Mouse (Mus musculus) urinary bladder, adult 18-20 months (tissue): Measurements from ENCODE around the gene Il15ra.
"Not testable (repeated sequence)": the region's sequence is repeated elsewhere in the genome, so short reads cannot be mapped to it uniquely, and the experiment has no call there.

Experiments used
- DNase-seq, 2 experiments: peaks; one replicate each; pipeline ENCODE4 v3.0.0; 2022; ENCODE audit warnings: low spot score in 2 of 2, mixed read lengths in 2 of 2

Il15ra gene

DNA sequence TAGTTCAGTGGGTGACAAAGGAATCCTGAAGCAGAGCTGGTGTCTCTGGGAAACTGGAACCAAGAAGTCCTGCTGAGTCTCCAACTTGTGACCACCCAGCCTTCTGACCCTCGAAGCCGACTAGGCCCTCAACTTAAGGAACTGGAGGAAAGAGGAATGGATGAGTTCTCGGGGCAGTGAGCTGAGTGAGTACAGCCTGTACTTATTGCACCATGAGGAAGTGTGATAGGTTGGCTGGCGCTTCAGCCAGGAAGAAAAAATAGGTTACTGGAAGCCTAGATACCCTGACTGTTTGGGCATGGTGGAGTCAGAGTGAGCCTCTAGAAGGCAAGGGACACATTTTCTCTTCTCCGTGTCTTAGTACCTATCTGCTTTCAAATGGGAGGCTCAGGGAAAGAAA lies 3.4 kb downstream of the Il15ra start:
- DNase-seq, result no peak

GRCm38 (mm10) chr2:11710101-11710500 lies 5.0 kb downstream of the Il15ra start:
- not testable (repeated sequence) for DNase-seq

- DNase-seq, result no peak
Observed at GRCm38 (mm10) chr2:11712483-11712990, 7.4 kb downstream of the Il15ra start.

GRCm38 (mm10) chr2:11713021-11713420 lies 7.9 kb downstream of the Il15ra start:
- no peak for DNase-seq

DNA sequence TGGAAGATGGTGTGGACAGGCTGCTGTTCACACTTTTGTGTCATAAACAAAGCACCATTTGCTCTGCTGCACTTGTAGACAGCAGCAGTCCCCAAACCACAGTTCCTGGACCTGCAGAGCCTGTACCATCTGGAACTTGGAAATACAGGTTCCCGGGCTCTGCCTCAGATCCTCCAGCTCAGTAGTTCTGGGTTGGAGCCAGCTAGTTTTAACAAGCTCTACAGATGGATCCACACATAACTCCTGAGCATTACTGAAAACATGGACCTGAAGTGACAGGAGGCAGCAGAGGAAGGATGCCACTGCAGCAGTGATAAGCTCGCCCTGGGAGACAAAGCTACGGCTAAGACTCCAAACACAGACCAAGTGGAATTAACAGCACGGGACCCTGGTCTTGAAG lies 9.4 kb downstream of the Il15ra start:
- no peak for DNase-seq

GRCm38 (mm10) chr2:11718573-11718972 lies 13.5 kb downstream of the Il15ra start:
- DNase-seq, result no peak

DNA sequence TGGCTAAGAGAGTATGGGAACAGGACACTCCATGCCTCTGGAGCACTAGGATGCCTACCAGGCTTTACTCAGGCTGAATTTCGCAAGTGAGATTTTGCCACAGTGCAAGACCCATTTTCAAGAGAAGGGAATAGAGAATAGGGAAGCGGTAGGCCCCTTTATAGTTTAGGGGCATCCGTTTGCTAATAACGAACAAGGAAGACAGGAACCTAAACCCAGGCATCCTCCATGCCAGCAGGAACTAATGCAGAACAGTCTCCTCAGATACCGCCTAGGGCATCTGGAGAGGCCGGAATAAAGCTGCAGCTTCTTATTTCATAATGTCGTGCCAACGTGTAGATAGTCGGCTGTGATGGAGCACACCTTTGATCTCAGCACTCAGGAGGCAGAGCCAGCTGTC lies 17.5 kb downstream of the Il15ra start:
- DNase-seq, result no peak

- DNase-seq, result no peak
Observed at GRCm38 (mm10) chr2:11727574-11727973, 22.5 kb downstream of the Il15ra start.

DNA sequence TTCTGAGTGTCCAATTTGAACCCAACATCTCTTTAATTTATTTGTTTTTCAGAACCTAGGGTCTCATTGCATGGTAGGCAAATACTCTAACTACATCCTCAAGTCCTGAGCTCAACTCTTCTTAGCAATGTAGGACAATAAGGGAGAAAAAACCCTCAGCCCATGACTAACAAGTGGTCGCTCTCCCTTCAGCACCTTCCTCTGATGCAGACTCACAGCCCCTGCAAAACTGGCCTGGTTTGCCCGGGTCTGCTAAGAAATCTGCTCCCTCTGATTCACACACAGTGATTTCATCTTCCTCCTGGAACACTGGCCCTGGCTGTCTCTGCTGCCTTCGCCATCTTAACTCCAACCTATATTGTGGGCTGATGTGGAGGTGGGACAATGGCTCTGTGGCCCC lies 24.0 kb downstream of the Il15ra start:
- DNase-seq, result no peak

- no peak for DNase-seq
Observed at GRCm38 (mm10) chr2:11732978-11733377, 27.9 kb downstream of the Il15ra start.

DNA sequence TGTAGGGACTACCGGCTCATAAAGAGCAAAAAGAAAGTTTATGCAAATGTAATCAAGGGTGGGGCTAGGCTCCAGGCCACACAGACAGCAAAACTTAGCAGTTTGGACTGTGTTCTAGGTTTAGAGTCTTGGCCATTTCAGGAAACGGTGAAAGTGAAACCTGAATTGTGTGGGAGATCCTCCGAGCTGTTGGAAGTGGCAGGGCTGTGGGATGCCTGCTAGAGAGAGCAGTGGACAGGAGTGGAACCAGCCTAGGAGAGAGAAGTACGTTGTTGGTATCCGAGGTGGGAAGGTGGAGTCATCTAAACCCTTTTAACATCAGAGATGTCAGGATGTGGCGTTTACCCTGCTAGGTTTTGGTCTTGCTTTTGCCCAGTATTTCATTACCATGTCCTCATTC lies 30.8 kb downstream of the Il15ra start:
- no peak for DNase-seq

- no peak for DNase-seq
Observed at GRCm38 (mm10) chr2:11738794-11739193, 33.7 kb downstream of the Il15ra start.

- no peak for DNase-seq
Observed at GRCm38 (mm10) chr2:11739516-11740051, 34.5 kb downstream of the Il15ra start.

- no peak for DNase-seq
Observed at GRCm38 (mm10) chr2:11762541-11762940, 57.5 kb downstream of the Il15ra start.

- no peak for DNase-seq
Observed at GRCm38 (mm10) chr2:11765694-11766093, 60.6 kb downstream of the Il15ra start.

DNA sequence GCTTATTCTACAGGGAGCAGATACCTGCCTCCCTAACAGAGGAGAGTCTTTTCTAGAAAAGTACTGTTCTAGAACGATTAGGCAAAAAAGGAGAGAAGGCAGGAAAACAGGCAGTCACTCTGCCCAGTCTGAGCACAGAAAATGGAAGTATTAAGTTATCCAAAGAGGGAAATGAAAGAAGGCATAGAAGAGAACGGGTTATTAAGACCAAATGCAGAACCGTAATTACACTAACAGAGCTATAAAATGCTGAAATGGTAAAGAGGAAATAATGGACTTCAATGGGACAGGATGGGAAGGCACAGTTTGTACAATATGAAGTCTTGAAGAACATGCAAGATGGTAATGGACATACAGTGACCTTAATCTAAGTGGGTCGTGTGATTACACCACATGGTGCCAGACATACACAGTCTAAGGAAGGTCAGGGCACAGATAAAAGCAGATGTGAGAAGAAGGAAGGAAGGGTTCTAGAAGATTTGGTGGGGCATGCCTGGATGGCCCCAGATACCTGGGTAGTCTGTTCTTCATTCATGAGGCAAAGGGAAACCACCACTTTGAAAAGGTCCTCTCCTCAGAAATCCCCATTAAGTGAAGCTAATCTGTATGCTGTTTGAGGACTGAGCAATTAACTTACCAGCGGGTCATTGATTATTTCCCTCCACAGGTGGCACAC lies 61.5 kb downstream of the Il15ra start:
- no peak for DNase-seq

DNA sequence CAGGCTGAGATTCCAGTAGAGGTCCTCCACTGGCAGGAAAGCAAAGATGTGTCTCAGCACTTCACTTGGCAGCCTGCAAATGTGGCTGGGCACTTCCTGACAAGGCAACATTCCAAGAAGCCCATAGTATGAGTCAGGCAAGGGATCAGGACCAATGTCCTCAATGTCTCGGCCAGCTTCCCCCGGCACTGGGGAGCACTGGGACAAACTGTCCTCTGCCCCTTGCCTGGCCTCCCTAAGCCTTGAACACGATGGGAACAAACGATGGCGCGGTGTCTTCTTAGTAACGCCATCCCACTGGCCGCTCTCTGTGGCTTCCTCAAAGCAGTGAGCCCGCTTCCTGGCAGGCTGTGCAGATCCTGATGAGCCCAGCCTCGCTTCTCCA lies 62.1 kb downstream of the Il15ra start:
- no peak for DNase-seq

DNA sequence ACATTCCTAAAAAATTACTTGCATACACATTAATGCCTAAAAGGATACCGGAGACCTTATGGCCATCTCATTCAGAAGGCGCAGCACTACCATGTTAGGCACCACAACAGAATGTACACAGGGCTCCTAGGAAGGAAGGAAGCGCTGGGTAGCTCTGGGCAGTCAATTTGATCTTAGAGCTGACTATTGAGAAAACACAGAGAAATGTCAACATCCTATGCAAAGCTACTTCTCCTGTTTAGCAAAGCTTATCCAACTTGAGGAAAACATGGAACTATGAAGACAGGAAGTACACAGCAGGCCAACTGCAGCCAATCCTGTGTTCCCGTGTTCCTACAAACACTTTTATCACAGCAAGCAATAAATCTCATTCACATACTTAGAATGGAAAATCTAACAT lies 66.6 kb downstream of the Il15ra start:
- no peak for DNase-seq

DNA sequence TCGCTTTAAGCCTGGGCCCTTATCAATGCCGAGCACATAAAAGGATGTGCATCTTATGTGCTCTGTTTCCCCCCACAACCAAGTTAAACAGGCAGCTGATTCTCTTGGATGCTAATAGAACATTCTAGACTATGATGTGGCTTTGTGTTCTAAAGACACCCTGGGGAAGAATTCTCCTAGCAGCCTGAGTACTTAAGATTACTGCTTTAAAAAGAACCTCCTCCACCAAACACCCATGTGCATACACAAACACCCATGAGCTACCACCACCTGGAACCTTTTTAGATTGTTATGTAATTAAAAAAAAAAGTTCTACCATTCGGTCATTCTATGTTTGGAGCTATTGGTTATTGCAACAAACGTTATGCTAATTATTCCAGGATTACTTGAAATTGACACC lies 67.3 kb downstream of the Il15ra start:
- DNase-seq, result no peak

DNA sequence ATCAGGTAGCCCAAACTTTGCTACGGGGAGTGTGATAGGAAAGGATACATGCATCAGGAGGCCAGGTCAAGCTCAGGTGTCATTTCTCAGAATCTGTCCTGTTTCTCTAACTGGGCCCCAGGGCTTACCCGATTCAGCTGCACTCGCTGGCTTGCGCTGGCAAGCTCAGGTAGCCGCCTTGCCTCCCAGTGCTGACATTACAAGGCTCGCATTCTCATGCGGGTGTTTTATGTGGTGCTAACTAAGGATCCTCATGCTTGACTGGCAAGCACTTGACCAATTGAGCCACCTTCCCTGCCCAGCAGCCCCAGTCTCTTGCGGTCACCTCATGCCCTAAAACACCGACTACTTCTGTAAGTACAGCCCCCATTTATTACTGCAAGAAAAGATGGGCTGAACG lies 69.3 kb downstream of the Il15ra start:
- no peak for DNase-seq

GRCm38 (mm10) chr2:11775121-11775520 lies 70.0 kb downstream of the Il15ra start:
- no peak for DNase-seq

DNA sequence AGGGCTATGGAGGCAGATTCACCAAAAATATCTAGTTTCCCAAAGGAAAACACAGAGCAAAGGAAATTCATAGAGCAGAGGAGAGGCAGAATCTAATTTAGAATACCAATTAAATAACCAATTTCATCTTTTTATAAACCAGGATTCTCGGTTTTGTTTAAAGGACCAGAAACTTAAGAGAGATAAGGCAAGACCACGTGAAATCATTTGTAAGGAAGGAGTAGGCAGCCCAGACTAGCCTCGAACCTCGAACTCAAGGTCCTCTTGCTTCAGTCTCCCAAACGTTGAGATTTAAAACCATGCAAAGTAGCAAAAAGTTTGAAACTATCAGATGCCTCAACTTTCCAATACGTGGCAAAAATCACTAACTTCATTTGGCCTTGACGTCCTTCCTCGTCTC lies 71.3 kb downstream of the Il15ra start:
- DNase-seq, result no peak
